Mouse (Mus musculus) urinary bladder, postnatal 4 days (tissue): ENCODE measurements around the gene AC124108.1.
"Not testable (repeated sequence)": the region's sequence is repeated elsewhere in the genome, so short reads cannot be mapped to it uniquely, and the experiment has no call there.

ENCODE experiments used
- DNase-seq, 2 experiments: peaks; one replicate each; pipeline ENCODE4 v3.0.0; 2021 to 2022; ENCODE audit warnings: low spot score in 2 of 2

Gene AC124108.1

DNA sequence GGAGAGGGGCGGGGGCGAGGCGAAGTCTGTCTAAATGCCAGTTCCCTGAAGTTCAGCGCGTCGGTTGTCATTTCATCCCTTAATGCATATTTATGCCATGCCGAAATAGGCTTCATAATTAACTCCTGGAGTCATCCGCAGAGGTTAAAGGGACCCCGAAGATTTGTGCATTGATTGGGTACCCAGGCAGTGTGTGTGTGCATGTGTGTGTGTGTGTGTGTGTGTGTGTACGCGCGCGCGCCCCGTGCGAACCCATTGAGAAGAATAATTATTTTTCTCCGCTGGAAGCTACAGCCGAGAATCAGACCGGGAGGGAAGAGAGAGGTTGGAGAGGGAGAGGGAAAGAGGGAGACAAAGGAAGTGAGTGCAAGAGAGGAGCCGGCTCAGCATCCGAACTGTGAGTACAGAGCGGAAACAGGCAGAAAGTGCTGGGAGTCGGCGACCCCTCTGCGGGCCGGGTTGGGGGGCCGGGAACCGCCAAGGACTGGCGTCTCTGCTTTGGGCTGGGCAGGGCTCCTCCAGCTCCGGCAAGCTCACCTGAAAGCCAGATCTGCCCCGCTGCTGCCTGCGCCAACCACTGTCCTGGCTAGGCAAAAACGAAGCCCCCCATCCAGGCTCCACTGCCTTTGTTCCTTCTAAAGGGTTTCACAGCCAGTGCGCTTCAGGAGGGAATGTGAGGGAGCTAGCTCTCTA lies at the start of gene AC124108.1, which contains the start of gene Lemd1:
Gene AC124108.1 (plus strand): TSS at position 365 of the 693 bp plus-strand sequence.
Gene Lemd1 (plus strand): TSS at position 339 of the 693 bp plus-strand sequence.
- DNase-seq, result peak in 1 of 2 experiments; percentile 56

DNA sequence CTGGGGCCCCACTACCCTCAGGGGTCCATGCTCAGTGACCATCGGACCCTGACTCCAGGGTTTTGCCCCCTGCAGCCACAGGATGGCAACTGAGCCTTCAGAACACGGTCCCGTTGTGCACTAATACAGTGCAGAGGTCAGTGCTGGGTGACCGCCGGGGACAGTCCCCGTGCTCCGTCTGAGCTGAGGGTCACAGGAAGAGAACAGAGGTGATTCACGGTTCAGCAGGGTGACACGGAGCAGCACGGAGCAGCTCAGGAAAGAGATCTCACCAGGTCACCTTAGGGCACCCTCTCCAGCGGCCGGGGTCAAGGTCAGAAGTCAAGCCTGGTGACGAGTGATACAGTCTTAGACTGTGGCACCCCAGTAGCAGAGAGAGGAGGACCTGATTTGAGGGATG lies 49.5 kb upstream of the AC124108.1 start:
- no peak for DNase-seq

DNA sequence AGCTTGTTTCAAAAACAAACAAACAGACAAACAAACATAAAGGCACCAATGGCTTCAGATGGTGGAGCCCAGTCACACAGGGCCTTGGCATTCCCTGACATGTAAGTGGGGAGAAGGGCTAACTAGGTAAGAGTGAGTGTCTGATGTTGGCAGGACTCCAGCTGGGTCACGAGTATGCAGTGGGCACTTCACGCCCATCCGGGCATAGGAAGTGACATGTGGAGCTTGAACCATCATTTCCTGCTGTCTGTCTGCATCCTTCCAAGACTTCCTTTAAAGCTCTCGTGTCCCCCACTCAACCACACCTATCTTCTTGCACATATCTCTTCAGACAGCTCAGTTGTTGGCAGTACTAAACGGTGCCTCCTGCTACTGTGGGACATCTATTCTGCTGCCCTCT lies 48.2 kb upstream of the AC124108.1 start:
- DNase-seq, result no peak

DNA sequence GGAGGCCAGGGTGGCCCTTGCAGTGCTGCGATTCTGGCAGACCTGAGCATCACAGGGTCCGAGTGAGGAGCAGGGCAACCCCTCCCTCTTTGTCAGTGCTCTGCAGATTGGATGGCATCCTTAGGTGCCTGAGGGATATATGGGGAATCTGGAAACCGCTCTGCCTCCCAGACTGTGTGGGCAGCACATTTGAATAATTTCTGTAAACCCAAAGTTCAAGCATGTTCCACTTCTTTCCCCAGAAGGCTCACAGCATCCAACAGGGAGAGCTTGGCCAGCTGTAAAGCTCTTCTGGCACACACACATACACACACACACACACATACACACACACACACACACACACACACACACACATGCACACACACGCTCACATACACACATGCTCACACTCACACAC lies 47.5 kb upstream of the AC124108.1 start:
- DNase-seq, result no peak

DNA sequence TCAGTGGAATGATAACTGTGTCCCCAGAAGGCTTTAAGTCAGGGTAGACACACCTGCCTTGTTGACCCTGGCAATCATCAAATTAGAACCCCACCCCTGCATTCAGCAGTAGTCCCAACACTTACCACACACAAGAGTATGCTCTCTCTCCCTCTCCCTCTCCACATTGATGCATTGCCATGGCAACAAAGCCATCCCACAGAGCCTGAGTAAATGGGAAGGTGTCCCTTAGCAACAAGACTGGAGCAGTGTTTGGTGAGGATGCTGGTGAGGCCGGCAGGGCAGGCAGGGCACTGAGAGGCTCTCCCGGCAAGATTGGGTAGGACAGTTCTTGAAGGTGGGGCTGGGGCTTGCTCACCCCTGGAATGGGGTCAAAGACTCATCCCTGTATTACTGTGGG lies 47.0 kb upstream of the AC124108.1 start:
- no peak for DNase-seq

DNA sequence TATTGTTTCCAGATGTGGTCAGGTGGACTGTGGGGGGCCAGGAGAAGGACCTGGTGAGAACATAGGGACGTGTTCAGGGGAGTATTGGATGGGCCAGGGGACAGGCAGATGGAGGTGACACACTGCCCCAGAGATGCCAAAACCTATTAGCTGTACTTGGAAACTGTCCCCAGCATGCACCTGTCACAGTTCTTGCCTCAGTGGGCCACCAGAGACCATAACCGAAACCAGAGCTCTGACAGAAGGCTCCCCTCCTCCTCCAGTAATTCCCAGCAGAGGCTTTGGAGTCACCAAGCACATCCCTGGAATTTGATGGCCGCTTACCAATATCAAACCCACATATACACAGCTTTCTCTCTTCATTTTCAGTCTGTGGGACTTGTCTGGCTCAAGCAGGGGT lies 46.4 kb upstream of the AC124108.1 start:
- no peak for DNase-seq

DNA sequence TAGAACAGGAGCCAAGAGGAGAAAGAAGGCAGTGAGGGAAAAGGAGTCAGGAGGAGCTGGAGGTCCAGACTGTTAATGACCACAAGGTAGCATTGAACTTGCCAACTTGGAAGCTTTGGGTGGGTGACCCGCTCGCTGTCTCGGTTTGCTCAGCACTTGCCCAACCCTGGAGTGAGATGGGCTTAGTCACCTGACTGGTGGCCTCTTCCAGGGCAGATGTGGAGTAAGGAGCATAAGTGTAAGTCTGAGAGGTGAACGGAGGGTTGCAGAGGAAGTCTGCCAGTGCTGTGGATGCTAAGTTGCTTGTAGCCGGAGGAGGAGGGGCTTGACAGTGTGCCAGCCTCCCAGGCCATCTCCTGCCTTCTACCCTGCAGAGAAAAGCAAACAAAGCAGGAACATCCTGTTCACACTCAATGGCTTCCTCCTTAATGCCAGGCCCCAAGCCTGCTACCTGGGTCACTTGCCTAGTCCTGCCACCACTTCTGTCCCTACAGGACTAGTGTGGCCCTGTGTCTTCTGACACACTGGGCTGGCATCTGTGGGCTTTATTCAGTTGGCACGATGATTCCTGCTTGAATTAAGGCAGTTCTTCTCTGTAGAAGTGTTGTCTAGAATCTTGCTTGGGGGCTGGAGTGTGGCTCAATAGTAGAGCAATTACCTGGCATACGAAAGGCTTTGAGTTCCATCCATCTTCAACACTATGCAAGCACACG lies 45.1 kb upstream of the AC124108.1 start:
- DNase-seq, result no peak

DNA sequence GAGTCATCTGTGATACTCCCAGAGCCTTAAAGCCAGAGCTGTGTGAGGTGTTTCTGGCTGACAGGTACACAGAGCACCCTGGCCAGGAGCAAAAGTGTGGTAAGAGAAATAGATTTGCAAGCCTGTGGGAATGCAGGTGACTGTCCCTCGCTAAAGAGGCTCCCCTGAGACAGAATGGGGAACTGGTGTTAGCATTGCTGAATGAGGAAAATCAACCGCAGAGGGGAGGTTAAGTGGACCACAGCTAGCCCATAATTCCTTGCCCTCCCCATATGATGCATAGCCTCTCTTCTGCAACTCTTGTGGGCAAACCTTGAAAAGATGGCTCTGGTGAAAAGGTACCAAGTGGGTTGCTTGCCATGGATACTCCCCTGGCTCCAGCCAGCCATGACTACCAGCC lies 41.8 kb upstream of the AC124108.1 start:
- DNase-seq, result no peak

DNA sequence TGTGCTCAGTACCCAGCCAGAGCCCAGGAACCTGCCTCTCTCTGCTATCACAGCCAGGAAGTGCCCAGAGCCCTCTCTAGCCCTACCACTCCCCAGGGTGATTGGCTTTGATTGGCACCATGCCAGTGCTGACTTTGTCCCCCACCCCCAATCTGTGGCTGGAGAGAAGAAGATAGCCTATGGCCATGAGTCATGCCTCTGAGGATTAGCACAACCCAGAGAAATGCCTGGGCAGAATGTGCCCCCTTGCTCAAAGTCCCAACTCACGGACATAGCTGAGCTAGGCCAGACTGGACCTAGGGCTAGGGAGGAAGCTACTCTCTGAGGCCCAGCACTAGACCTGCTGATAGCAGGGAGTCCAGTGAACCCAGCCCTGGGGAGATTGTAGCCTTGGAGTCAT lies 41.1 kb upstream of the AC124108.1 start:
- DNase-seq, result no peak

DNA sequence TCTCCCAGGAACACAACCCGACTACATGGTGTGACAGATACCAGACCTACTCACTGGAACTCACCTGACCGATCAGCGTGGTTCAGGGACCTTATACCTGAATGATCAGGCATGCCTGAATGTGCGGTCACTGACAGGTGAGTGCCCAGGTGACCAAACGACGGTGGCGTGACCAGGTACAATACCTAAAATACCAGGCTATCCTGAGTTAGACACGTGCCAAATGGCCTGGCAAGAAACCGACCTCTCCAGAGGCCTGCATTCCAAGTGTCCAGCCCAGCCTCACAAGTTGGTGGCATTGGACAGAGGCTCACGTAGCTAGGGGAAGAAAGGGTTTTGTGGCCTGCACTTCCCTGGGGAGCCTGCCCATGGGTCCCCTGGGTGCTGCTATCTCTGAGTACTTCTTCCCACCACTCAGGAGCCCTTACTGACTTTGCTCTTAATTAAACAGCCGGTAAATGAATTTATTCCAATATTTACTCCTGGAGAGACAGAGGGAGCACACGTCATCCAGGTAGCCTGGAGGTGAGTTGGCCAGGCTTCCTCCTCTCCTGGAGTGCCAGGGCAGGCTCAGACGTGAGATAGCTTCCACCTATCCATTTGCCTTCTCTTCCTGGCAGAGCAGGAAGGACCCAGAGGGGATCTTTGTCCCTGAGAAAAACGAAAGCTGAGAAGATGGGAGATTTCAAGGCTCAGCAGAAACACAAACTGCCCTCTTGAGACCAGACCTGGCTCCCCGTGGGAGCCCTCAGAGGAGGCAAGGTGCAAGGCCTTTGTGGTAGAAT lies 40.2 kb upstream of the AC124108.1 start:
- DNase-seq, result no peak

DNA sequence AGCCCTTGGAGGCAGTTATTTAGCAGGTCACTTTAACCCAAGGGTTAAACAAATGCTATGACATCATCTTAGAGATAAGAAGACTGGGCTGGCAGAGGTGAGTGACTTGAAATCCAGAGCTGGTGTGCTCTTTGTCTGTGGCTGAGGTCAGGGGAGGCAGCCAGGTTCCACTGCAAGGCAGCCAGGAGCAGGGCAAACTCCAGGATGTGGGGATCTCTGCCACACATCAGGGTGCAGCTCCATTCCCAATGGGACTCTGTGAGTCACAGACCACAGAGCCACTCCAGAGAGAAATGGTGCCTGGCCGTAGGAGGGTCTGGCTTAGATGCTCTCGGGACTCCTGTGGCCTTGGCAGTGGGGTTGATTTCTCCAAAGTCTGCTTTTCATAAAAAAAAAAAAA lies 39.3 kb upstream of the AC124108.1 start:
- DNase-seq, result no peak

DNA sequence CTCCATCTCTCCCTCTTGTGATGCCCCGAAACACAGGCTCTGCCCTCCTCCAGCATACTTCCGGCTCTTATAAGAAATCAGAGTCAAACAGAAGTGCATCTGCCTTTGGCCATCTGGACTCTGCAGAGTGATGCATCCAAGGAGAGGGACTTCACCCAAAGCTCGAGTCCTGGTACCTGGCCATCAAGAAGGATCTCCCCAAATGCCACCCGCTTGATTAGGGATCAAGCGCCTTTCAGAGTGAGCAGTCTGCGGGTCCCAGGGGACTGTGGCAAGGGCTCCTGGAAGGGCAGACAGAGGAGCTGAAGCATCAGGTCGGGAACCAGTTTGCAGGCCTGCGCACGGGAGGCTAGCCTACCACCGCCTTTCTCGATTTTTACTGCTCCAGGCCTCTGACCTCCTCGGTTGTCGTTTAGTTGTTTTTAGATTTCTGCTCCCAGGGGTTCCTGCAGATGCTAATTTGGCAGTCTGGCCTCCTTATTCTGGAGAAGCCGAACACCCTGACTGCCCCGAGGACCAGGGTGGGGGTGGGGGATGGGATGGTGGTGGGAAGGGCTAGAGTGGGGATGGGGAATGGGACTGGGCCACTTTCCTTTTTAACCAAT lies 38.1 kb upstream of the AC124108.1 start:
- no peak for DNase-seq

DNA sequence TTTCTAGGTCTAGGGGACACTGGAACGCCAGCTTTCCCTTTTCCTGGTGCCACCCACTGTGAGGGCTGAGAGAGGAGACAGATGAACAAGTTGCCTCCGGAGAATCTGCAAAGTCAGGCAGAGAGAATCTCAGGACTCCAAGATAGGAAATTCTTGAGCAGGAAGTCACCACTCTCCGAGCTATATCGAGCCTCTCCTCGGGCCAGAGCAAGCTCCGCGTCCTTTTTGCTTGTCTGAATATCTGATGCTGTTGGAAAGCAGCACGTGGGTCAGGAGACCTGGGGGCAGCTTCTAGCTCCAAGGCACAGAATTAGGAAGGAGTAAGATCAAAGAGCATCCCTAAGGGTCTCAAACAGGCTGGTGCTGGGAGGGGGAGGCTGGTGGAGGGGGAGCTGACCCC lies 37.6 kb upstream of the AC124108.1 start:
- no peak for DNase-seq

DNA sequence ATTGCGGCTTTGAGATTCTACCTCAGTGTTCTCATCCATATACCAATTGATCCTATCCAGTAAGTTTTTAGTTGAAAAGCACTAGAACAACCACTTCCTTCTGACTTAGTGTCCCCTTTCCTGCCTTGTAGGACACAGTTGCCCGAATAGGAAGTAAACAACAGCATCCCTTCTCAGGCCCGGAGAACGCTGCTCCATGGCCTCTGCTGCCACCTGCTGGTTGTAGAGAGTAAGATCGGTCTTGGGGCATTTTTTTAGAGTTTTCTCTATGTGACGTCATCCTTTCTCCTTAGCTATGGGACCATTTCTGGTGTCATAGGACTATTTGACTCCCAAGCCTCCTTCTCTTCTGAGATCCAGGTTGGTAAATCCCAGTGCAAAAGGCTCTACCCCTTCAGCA lies 35.5 kb upstream of the AC124108.1 start:
- DNase-seq, result peak; percentile 68 to 81

DNA sequence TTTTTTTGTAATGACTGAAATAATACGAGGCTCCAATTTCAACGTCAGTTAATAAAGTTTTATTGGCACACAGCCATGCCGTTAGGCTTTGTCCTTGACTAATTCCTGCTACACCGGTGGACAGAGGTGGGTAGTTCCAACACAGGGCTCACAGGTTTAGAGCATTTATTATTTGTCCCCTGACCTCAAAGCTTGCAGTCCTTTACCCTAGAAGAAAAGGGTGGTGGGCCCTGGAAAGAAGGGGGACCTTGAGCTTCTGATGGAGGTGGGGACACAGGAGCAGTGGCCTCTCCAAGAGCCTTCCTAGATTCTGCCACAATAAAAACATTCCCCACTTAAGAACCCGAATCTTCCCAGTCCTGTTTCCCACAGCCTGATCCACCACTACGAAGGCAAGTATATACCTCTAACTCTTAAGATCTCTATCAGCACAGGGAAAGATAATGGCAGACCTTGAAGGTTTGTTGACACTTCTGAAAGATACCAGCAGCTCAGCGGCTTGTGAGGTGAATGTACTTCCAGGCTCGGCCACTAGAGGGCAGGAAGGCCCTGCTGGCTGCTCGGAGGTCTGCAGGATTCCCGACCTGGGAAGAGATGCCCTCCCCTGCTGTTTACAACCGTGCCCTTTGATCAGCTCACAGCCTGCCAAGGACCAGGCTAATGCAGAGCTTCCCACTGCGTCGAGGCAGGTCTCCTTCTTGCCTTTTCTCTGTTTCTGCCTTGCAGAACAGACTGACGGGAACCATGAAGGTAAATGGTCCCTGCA lies 34.1 kb upstream of the AC124108.1 start:
- DNase-seq, result peak; percentile 73 to 89

DNA sequence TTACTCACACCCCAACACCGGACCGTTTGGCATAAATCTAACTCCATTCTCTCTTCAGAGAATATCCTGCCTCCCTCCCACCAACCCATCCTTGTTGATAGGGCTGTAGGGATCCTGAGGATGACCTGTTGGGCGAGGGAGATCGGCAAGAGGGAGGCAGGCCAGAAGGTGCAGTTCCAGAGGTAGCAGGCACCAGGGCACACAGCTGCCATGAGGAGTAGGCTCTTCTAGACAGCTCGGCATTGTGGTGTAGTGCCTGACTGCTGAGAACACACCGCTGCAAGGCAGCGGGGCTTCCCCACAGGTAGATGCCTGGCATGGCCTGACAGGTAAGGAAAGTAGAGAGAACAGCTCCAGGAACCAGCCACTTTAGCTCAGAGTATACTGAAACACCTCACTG lies 33.4 kb upstream of the AC124108.1 start:
- no peak for DNase-seq

DNA sequence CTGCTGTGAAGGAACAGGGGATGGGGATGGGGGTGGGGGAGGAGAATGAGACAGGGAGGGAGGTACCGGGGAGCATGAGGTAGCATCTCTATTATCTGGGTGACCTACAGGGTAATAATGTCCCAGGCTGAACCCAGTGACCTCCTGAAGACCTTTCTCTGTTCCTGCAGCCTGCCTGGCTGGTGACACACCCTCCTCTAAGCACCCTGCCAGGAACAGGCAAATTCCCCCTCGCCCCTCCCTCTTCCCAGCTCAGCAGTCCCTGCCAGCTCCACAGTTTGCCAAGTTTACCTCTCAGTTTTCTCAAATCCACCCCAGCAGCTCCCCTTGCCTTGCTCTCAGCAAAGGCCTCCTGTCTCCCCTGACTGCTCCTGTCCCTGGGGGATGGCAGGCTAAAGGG lies 32.5 kb upstream of the AC124108.1 start:
- no peak for DNase-seq

DNA sequence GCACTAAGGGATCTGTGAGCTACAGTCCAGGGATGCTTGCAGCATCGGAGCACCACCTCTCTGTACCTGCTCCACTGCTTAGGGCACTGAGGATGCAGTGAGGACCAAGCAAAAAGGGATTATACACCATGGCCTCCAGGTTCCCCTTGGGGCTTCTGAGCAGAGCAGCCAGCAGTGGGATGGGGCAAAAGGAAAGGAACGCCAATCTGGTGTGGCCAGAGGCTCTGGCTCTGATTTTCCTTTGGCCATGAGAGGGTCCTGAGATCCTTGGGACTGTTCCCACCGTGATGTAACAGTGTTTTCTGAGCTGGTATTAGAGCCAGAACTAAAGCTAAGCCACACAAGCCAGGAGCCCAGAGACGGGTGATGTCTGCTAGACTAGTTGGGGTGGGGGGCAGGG lies 31.6 kb upstream of the AC124108.1 start:
- no peak for DNase-seq

DNA sequence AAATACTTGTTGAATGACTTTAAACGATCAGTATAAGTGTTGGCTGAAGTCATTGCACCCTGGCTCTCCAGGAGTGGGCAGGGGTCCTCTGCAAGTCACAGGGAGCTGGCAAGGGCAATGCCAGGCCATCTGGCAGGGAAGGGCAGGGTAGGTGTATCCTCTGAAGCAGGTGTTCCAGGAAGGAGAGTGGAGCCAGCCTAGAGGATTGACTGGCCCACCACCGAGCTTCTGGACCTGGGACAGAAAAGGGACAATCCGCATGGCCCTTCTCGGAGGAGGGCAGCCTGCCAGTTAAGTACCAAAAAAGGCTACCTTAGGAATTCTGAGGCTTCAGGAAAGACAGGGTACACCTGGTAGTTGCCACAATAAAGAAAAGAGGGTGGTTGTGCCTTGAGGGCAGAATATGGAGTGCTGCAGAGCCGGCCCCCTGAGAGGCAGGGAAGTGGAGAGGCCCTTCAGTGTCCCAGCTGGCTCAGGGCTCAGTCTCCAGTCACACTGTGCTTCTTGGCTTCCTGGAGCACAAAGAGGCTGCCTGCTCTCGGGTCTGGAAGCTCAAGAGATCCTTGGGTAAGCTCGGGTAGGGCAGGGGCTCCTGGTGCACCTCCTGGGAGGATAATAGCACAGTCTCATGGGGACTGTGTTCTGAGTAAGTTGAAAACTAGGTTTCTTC lies 29.9 kb upstream of the AC124108.1 start:
- no peak for DNase-seq

DNA sequence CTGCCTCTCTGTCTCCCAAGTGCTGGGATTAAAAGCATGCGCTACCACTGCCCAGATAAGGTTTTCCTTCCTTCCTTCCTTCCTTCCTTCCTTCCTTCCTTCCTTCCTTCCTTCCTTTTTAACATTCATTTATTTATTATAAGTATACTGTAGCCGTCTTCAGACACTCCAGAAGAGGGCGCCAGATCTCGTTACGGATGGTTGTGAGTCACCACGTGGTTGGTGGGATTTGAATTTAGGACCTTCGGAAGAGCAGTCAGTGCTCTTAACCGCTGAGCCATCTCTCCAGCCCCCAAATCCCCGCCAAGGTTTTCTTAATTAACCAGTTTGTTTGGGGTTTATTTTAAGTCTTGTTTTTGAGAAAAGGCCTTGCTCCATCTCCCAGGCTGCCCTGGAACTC lies 28.6 kb upstream of the AC124108.1 start:
- not testable (repeated sequence) for DNase-seq
